Mouse (Mus musculus): ENCODE data around the gene Car6.
A peak's percentile ranks its signal among the peaks of the same experiment; 100 is the strongest.

- TF ChIP-seq POLR2A (IDR thresholded peaks at IDR 0.05; ENCODE audit: insufficient read length, low read depth) (peak; percentile 65), TCF12 (IDR thresholded peaks at IDR 0.05; ENCODE audit: insufficient read depth, poor library complexity, severe bottlenecking) (no peak), MYOG (IDR thresholded peaks at IDR 0.05; ENCODE audit: control insufficient read depth in 1 of 3, insufficient read depth in 1 of 3, insufficient read length in 2 of 3, low read depth in 2 of 3) (peak in 1 of 3 experiments; percentile 34), SRF (IDR thresholded peaks at IDR 0.05; ENCODE audit: control insufficient read depth, insufficient read length, low read depth) (no peak), USF1 (IDR thresholded peaks at IDR 0.05; ENCODE audit: low read depth) (no peak), E2F4 (IDR thresholded peaks at IDR 0.05; ENCODE audit: insufficient read depth) (no peak), MAX (IDR thresholded peaks at IDR 0.05; ENCODE audit: low read depth) (no peak), REST (IDR thresholded peaks at IDR 0.05; ENCODE audit: insufficient read depth, insufficient read length) (no peak), POLR2AphosphoS2 (IDR thresholded peaks at IDR 0.05; ENCODE audit: insufficient read length, low read depth) (peak; percentile 87), MYOD1 (IDR thresholded peaks at IDR 0.05; ENCODE audit: control insufficient read depth in 1 of 3, insufficient read length in 2 of 3, low read depth in 2 of 3) (peak in 1 of 3 experiments; percentile 40), TCF3 (IDR thresholded peaks at IDR 0.05; ENCODE audit: insufficient read length, low read depth) (no peak), CEBPB (IDR thresholded peaks at IDR 0.05; ENCODE audit: insufficient read depth, poor library complexity, severe bottlenecking) (peak; percentile 65; the same call in 1 of the 2 replicates)
Observed at GRCm38 (mm10) chr4:150239951-150240368, 38.8 kb upstream of the Car6 start.
